Mouse (Mus musculus) E14TG2a.4 (cell line): ENCODE results near the gene Thnsl1.
"Not testable (repeated sequence)": the region's sequence is repeated elsewhere in the genome, so short reads cannot be mapped to it uniquely, and the experiment has no call there.

ENCODE experiments used
- H3K27me3 ChIP-seq: 2 replicates; pipeline ENCODE4 v1.6.1; 2014; ENCODE audit warnings: low read length, control low read depth; ENCODE audit not compliant: insufficient read depth
- H3K36me3 ChIP-seq: 2 replicates; pipeline ENCODE4 v1.6.1; 2014; ENCODE audit warnings: low read length, control low read depth; ENCODE audit not compliant: insufficient read depth
- H3K4me1 ChIP-seq: replicated peaks from 2 replicates; pipeline ENCODE4 v1.6.1; 2014; ENCODE audit warnings: low read depth, low read length, control low read depth
- H3K4me3 ChIP-seq: replicated peaks from 2 replicates; pipeline ENCODE4 v1.5.1; 2014; ENCODE audit warnings: mild to moderate bottlenecking, low read length
- H3K9me3 ChIP-seq: 2 replicates; pipeline ENCODE4 v1.6.1; 2014; ENCODE audit warnings: low read length, control low read depth
- CTCF ChIP-seq: conservative IDR thresholded peaks from 2 replicates; pipeline ENCODE4 v1.5.1; 2014; ENCODE audit warnings: low read length
- NANOG ChIP-seq: IDR thresholded peaks from 2 replicates; pipeline ENCODE4 v1.6.1; 2014; ENCODE audit warnings: borderline replicate concordance, low read length, mixed read lengths
- POU5F1 ChIP-seq: IDR thresholded peaks from 2 replicates; pipeline ENCODE4 v1.6.1; 2014; ENCODE audit warnings: low read length, borderline replicate concordance

Thnsl1 gene

DNA sequence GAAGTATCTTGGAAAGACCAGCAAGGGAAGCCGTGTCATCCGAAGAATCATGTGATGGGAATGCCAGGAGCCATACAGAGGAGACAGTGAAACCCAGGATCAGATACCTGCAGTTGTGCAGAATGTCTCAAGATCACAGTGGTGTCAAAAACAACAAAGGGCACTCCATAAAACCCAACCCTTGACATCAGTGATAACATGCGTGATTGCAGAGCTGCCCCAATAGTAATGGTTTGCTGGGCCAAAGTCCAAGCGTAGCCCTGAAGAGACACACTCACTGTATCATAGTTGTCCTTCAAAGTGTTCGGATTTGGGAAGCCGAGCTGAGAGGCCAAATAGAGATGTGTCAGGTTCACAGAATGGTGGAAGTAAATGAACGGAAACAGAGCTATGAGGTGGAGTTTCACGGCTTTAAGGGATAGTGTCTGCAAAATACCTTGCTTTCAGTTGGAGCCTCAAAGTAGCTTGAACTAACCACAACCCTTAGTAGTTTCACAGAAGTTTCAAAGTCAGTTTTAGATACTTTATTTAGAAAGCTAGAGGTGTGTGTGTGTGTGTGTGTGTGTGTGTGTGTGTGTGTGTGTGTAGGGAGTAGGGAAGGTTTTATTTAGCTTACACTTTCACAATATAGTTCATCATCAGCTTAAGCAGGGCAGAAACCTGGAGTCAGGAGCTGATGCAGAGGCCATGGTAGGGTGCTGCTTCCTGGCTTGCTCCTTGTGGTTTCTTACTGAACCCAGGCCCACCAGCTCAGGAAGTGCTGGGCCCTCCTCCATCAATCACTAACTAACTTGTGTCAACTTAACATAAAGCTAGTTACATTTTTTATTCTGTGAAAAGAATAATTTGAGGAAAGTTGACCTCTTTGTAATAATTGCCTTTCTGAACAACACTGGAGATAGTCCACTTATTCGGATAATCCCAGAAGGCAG lies 17.2 kb downstream of the Thnsl1 start:
- Histone ChIP-seq H3K4me1 (no peaks in the 10 kb centered on the region), H3K36me3 (no peaks in the 10 kb centered on the region), H3K4me3 (no peak overlapping the region), H3K9me3 (peaks cover 31% of the 10 kb centered on the region), H3K27me3 (no peaks in the 10 kb centered on the region)
- TF ChIP-seq CTCF (no peak), NANOG (no peak), POU5F1 (no peak)

DNA sequence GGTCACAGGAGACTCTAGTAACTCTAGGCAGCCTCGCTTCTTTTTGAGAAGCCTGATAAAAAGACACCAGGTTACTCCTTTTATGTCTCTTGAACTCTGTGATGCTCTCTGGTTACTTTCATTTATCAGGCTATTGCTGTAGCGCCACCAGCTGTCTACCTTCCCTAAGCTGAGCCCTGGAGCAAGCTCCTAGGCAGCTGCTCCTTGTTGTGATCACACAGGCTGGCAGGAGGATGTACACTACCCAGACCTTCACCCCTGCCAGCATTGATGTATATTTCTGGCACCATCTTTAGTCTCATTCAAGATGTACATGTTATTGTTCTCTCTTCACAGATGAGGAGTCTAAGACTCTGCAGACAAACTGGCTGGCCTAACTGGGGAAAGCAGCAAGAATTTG lies 24.8 kb downstream of the Thnsl1 start:
- Histone ChIP-seq H3K4me1 (peaks cover 7% of the 10 kb centered on the region), H3K4me3 (no peak overlapping the region), H3K27me3 (no peaks in the 10 kb centered on the region), H3K36me3 (no peaks in the 10 kb centered on the region), H3K9me3 (peaks cover 21% of the 10 kb centered on the region)
- TF ChIP-seq NANOG (no peak), CTCF (no peak), POU5F1 (no peak)

DNA sequence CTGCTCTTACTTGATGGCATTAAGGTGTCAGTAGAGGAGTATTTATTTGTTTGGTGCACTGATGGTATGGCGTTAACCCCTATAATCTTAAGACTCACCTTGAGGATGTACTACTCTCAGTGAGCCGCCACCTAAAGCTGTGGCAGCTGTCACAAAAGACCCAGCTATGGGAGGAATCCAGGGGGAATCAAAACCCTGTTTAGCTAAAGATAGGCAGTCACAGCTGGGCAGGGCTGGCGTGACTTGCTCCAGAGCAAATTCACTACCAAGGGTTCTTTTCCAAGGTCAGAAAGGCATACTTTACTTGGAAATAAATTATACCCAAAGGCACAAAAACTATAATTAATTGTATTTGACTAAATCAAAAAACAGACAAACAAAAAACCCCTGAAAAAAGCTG lies 25.6 kb downstream of the Thnsl1 start:
- TF ChIP-seq CTCF (no peak), POU5F1 (no peak), NANOG (no peak)
- Histone ChIP-seq H3K4me1 (peaks cover 7% of the 10 kb centered on the region), H3K27me3 (no peaks in the 10 kb centered on the region), H3K9me3 (peaks cover 14% of the 10 kb centered on the region), H3K4me3 (no peak overlapping the region), H3K36me3 (no peaks in the 10 kb centered on the region)

DNA sequence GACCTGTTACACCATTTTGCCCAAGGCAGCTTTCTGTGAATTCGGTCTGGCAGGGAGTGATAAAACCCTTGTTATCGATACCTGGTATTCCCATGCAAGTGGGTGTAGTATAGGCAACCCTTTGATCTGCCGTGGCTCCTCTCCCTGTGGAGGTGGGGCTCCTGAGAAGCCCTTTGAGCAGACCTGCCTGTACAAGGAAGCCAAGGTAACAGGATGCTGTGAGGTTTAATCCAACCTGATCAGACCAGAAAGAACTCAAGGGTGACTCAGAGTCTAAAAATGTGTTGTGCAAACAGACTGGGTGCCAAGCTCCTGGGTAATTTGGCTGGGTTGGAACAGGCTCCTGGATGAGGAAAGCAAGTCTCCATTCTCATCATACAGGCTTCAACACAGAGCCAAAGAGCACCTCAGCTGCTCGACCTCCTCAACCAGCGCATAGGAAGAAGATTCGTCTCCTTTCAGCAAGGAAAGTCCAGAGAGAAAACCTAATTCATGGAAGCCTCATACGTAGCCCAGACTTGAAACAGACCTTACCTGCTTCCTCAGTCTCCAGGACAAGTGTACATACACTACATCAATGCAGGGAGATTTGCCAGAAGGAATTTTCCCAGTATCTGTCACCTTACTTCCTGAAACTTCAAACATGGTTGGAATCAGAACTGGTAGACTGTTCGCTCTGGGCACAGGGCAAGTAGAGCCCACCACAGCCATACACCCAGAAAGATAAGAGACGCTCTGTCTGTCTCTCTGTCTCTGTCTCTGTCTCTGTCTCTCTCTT lies 29.5 kb downstream of the Thnsl1 start:
- H3K27me3 ChIP-seq = peaks cover 2% of the 10 kb centered on the region; the same call in 1 of the 2 replicates
- no peak overlapping the region for H3K4me3 ChIP-seq
- no peaks in the 10 kb centered on the region for H3K4me1 ChIP-seq
- H3K36me3 ChIP-seq = no peaks in the 10 kb centered on the region
- no peaks in the 10 kb centered on the region for H3K9me3 ChIP-seq
- no peak for TF ChIP-seq POU5F1
- no peak for TF ChIP-seq CTCF
- no peak for TF ChIP-seq NANOG

DNA sequence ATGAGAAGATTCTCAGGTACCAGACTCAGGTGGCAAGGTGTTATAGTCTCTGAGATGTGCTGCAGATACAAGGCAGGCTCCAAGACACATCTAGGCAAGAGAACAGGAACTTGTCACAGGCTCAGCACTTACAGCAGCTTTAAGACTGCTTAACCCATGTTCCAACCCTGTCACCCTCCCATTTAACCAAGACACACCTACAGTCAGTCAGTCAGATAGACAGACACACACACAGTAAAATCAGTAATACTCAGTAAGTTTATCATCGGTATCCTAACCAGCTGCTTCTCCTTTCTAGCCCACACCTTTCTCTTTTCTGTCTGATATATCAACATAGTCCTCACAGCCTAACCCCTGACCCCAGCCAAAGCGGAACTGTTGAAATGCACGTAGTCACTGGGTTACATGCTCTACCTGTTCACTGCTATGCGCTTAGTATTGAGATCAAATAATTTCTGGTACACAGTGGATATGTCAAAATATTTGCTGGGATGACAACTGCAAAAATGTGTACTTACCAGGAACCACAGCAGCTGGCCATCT lies 30.4 kb downstream of the Thnsl1 start:
- no peak overlapping the region for H3K4me3 ChIP-seq
- no peak for TF ChIP-seq POU5F1
- TF ChIP-seq CTCF = no peak
- no peak for TF ChIP-seq NANOG
- no peaks in the 10 kb centered on the region for H3K4me1 ChIP-seq
- H3K27me3 ChIP-seq = peaks cover 2% of the 10 kb centered on the region; the same call in 1 of the 2 replicates
- H3K36me3 ChIP-seq = no peaks in the 10 kb centered on the region
- H3K9me3 ChIP-seq = no peaks in the 10 kb centered on the region

DNA sequence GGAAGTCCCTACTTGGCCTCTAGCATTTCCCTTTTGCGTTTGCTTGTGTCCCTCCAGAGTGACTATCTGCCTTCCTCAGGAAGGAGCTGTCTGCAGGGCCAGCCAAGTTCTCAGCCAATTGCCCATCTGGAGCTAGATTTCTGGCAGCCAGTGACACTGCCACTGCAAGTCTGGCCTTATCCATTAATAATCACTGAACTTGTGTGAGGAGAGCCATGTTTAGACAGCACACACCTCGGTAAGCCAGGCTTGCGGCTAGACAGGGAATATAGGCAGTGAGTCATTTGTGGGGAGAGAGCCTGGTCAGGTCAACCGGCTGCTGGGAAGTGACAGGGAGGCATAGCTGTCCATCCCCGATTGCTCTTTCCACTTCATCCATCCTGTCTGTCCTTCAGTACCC lies 31.3 kb downstream of the Thnsl1 start:
- H3K4me3 ChIP-seq = no peak overlapping the region
- H3K9me3 ChIP-seq = no peaks in the 10 kb centered on the region
- TF ChIP-seq NANOG = no peak
- TF ChIP-seq POU5F1 = no peak
- TF ChIP-seq CTCF = no peak
- H3K27me3 ChIP-seq = peaks cover 2% of the 10 kb centered on the region; the same call in 1 of the 2 replicates
- H3K36me3 ChIP-seq = no peaks in the 10 kb centered on the region
- H3K4me1 ChIP-seq = no peaks in the 10 kb centered on the region

DNA sequence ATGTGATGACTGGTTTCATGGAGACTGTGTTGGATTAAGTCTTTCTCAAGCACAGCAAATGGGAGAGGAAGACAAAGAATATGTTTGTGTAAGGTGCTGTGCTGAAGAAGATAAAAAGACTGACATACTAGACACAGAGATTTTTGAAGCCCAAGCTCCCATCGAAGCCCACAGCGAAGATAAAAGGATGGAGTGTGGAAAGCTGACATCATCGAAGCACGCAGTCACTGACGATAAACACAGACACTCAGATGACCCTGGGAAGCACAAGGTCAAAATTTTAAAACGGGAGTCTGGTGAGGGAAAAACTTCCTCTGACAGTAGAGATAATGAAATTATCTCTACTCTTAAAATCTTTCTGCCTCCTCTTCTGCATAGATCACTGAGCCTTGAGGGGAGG lies 38.6 kb downstream of the Thnsl1 start:
- not testable (repeated sequence) for H3K27me3 ChIP-seq, H3K9me3 ChIP-seq, H3K4me3 ChIP-seq, H3K36me3 ChIP-seq, H3K4me1 ChIP-seq

DNA sequence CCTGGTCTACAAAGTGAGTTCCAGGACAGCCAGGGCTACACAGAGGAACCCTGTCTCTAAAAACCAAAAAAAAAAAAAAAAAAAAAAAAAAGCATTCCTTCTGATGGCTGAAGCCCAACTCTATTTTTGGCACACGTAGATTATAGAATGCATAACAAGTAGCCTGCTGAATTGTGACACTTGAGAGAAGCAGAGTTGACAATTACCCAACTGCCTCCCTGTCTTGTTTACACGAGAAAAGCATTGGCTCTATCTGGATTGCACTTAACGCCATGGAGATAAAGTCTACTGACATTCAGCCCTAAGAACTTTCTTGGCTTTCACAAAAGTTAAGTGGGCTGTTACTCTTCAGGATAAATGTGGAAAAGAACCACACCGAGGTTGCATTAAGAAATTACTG lies 39.5 kb downstream of the Thnsl1 start:
- Histone ChIP-seq H3K9me3 (peaks cover 9% of the 10 kb centered on the region; the same call in 1 of the 2 replicates), H3K4me1 (no peaks in the 10 kb centered on the region), H3K27me3 (no peaks in the 10 kb centered on the region), H3K4me3 (no peak overlapping the region), H3K36me3 (no peaks in the 10 kb centered on the region)
- TF ChIP-seq POU5F1 = no peak
- no peak for TF ChIP-seq CTCF
- no peak for TF ChIP-seq NANOG
